Mouse (Mus musculus): Measurements from ENCODE around the gene Slc25a34.

GRCm38 (mm10) chr4:141622091-141622490, 1.5 kb downstream of the Slc25a34 start:
- TF ChIP-seq TAL1 (IDR thresholded peaks at IDR 0.05; ENCODE audit: low read length) (no peak), GATA1 (IDR thresholded peaks at IDR 0.05; ENCODE audit: low read length) (no peak)
